Mouse (Mus musculus): ENCODE results near the gene Rhox1. TPM values are rescaled to one million over a fixed set of nuclear protein-coding genes. Genes with fewer than 3 reads are reported as not detected.

Gene Rhox1
- polyA plus RNA-seq, 1 experiment from 2014 or later = not detected

Other genes starting within 250 kb of the Rhox1 start
- gene Sept6, start 230.5 kb downstream of the Rhox1 start, polyA plus RNA-seq (2016; fragmentation: Nextera tagmentation; extraction: Ambion mirVana) = 63.8 and 65.5 TPM in 2 replicates
- gene Sowahd, start 173.4 kb downstream of the Rhox1 start, polyA plus RNA-seq (2016; fragmentation: Nextera tagmentation; extraction: Ambion mirVana) = not detected in 2 replicates
- 392 and 417 TPM in 2 replicates for gene Rpl39, start 136.9 kb downstream of the Rhox1 start, polyA plus RNA-seq (2016; fragmentation: Nextera tagmentation; extraction: Ambion mirVana)
- gene Upf3b, start 111.9 kb downstream of the Rhox1 start, polyA plus RNA-seq (2016; fragmentation: Nextera tagmentation; extraction: Ambion mirVana) = 24.5 and 24.7 TPM in 2 replicates
- gene Nkap, start 95.5 kb downstream of the Rhox1 start, polyA plus RNA-seq (2016; fragmentation: Nextera tagmentation; extraction: Ambion mirVana) = 22.5 and 25.4 TPM in 2 replicates
- gene Akap14, start 53.4 kb downstream of the Rhox1 start, polyA plus RNA-seq (2016; fragmentation: Nextera tagmentation; extraction: Ambion mirVana) = 0.14 and 0.24 TPM in 2 replicates
- 456 and 492 TPM in 2 replicates for gene Ndufa1, start 31.1 kb downstream of the Rhox1 start, polyA plus RNA-seq (2016; fragmentation: Nextera tagmentation; extraction: Ambion mirVana)
- gene Rnf113a1, start 31.0 kb downstream of the Rhox1 start, polyA plus RNA-seq (2016; fragmentation: Nextera tagmentation; extraction: Ambion mirVana) = 14.4 and 14.8 TPM in 2 replicates
- gene Gm9, start 11.2 kb downstream of the Rhox1 start, polyA plus RNA-seq (2016; fragmentation: Nextera tagmentation; extraction: Ambion mirVana) = not detected in 2 replicates
- not detected in 2 replicates for gene Rhox2a, start 22.7 kb upstream of the Rhox1 start, polyA plus RNA-seq (2016; fragmentation: Nextera tagmentation; extraction: Ambion mirVana)
- gene Rhox3a, start 27.7 kb upstream of the Rhox1 start, polyA plus RNA-seq (2016; fragmentation: Nextera tagmentation; extraction: Ambion mirVana) = not detected in 2 replicates
- not detected in 2 replicates for gene Rhox4a, start 43.1 kb upstream of the Rhox1 start, polyA plus RNA-seq (2016; fragmentation: Nextera tagmentation; extraction: Ambion mirVana)
- gene Rhox3a2, start 157.8 kb upstream of the Rhox1 start, polyA plus RNA-seq (2016; fragmentation: Nextera tagmentation; extraction: Ambion mirVana) = not detected in 2 replicates
- not detected in 2 replicates for gene Rhox4a2, start 168.6 kb upstream of the Rhox1 start, polyA plus RNA-seq (2016; fragmentation: Nextera tagmentation; extraction: Ambion mirVana)
- not detected in 2 replicates for gene Rhox2b, start 189.8 kb upstream of the Rhox1 start, polyA plus RNA-seq (2016; fragmentation: Nextera tagmentation; extraction: Ambion mirVana)
- not detected in 2 replicates for gene Rhox4b, start 210.2 kb upstream of the Rhox1 start, polyA plus RNA-seq (2016; fragmentation: Nextera tagmentation; extraction: Ambion mirVana)
- gene Rhox2c, start 231.4 kb upstream of the Rhox1 start, polyA plus RNA-seq (2016; fragmentation: Nextera tagmentation; extraction: Ambion mirVana) = not detected in 2 replicates
- not detected in 2 replicates for gene Rhox3c, start 236.3 kb upstream of the Rhox1 start, polyA plus RNA-seq (2016; fragmentation: Nextera tagmentation; extraction: Ambion mirVana)

Measured in neural tube, embryonic 12.5 days (tissue).